ENCODE assay signal across 19 mouse cellular contexts in genomic region chr17:62557215-62557614, GRCm38 (mm10).
DNase-seq lines count a peak whose midpoint lies in the region; ATAC-seq and TF ChIP-seq lines count a peak whose summit lies in the region.
"Had no signal": no experiment of that assay in that cellular context is flagged by ENCODE, and none has a peak within 500 bp of the region (broad histone marks: within the 10 kb centered on the region; RNA-seq: fewer than 3 reads in every experiment).

No protein-coding gene starts in this region.

- H3K27ac ChIP-seq in lung, postnatal 0 days (ENCODE audit: low read length) = no peak overlapping the region
- H3K27ac ChIP-seq in stomach, embryonic 16.5 days (ENCODE audit: low read length) = no peak overlapping the region
- no peak overlapping the region for H3K27ac ChIP-seq in cerebellum, adult 2 months (ENCODE audit: insufficient read depth, low read length)
- H3K27ac ChIP-seq: macrophage; midbrain, embryonic 12.5 days; neural tube, embryonic 15.5 days had no signal

- no peak for TF ChIP-seq CTCF in lung, postnatal 0 days (IDR thresholded peaks at IDR 0.05)
- no peak for TF ChIP-seq CTCF in brain, embryonic 14.5 days (IDR thresholded peaks at IDR 0.05; ENCODE audit: borderline replicate concordance, extremely low read depth, insufficient read depth, insufficient read length)
- no peak for TF ChIP-seq CTCF in cerebellum, adult 2 months (IDR thresholded peaks at IDR 0.05; ENCODE audit: borderline replicate concordance, insufficient read depth, low read depth, low read length)

- WGBS in lung, postnatal 0 days = 55% methylated on average over 6 of the region's 6 CpGs
- 59% methylated on average over 6 of the region's 6 CpGs for WGBS in stomach, embryonic 16.5 days
- WGBS in cerebellum, adult 2 months = 40% methylated on average over 6 of the region's 6 CpGs

- H3K4me3 ChIP-seq in lung, postnatal 0 days (ENCODE audit: low read depth, low read length) = no peak overlapping the region
- no peak overlapping the region for H3K4me3 ChIP-seq in stomach, embryonic 16.5 days (replicated peaks; ENCODE audit: low read length)
- no peak overlapping the region for H3K4me3 ChIP-seq in cerebellum, adult 2 months (replicated peaks; ENCODE audit: insufficient read depth, low read depth, low read length)
- H3K4me3 ChIP-seq: midbrain, embryonic 12.5 days; neural tube, embryonic 15.5 days had no signal

- peak; percentile 21 for DNase-seq in gastrocnemius, postnatal 14 days
- DNase-seq in gastrocnemius, adult 8-10 months (ENCODE audit: low spot score in 2 of 2) = no peak
- DNase-seq in lung, postnatal 0 days (ENCODE audit: low spot score) = peak; percentile 16
- no peak for DNase-seq in lung, postnatal 25 days (ENCODE audit: low spot score)
- peak; percentile 43 for DNase-seq in brain, embryonic 14.5 days (ENCODE audit: low read depth)
- no peak for DNase-seq in cerebellum, adult 2 months
- DNase-seq: adrenal gland, postnatal 14 days; cerebellum, adult 9-11 months; gastrocnemius, postnatal 36 days; kidney, adult 8-10 months; kidney, postnatal 36 days; left cerebral cortex, postnatal 4 days had no signal

- H3K4me1 ChIP-seq in lung, postnatal 0 days (ENCODE audit: insufficient read depth, low read depth, low read length) = no peaks in the 10 kb centered on the region
- H3K4me1 ChIP-seq in stomach, embryonic 16.5 days (ENCODE audit: control insufficient read depth, insufficient read depth, low read length) = peaks cover 6% of the 10 kb centered on the region; the same call in 1 of the 2 replicates
- H3K4me1 ChIP-seq in cerebellum, adult 2 months (ENCODE audit: control insufficient read depth, insufficient read depth, low read length) = no peaks in the 10 kb centered on the region
- H3K4me1 ChIP-seq: neural tube, embryonic 15.5 days had no signal

- no peak for TF ChIP-seq POLR2A in brain, embryonic 14.5 days (IDR thresholded peaks at IDR 0.05; ENCODE audit: borderline replicate concordance, extremely low read depth, insufficient read depth, insufficient read length, poor library complexity, severe bottlenecking)
- no peak for TF ChIP-seq POLR2A in cerebellum, adult 2 months (IDR thresholded peaks at IDR 0.05; ENCODE audit: borderline replicate concordance, insufficient read depth, low read length)

- no peak for TF ChIP-seq EP300 in lung, postnatal 0 days (IDR thresholded peaks at IDR 0.05)

- no peak for ATAC-seq in lung, postnatal 0 days
- ATAC-seq in stomach, embryonic 16.5 days (ENCODE audit: insufficient read depth, low FRiP score) = peak; percentile 37; the same call in 1 of the 2 replicates
- ATAC-seq: hindbrain, embryonic 16.5 days had no signal

- no peaks in the 10 kb centered on the region for H3K9me3 ChIP-seq in lung, postnatal 0 days (ENCODE audit: low read length)
- no peaks in the 10 kb centered on the region for H3K9me3 ChIP-seq in stomach, embryonic 16.5 days (replicated peaks; ENCODE audit: control insufficient read depth, low read length)
- H3K9me3 ChIP-seq: midbrain, embryonic 12.5 days; neural tube, embryonic 15.5 days had no signal

- no peak overlapping the region for H3K4me2 ChIP-seq in lung, postnatal 0 days (replicated peaks; ENCODE audit: low read depth, low read length)
- H3K4me2 ChIP-seq in stomach, embryonic 16.5 days (ENCODE audit: low read depth, low read length) = no peak overlapping the region; the same call in 1 of the 2 replicates
- H3K4me2 ChIP-seq: liver, embryonic 11.5 days; midbrain, embryonic 12.5 days; neural tube, embryonic 15.5 days had no signal

- H3K27me3 ChIP-seq in lung, postnatal 0 days (replicated peaks; ENCODE audit: insufficient read depth, low read length) = no peaks in the 10 kb centered on the region
- H3K27me3 ChIP-seq in stomach, embryonic 16.5 days (ENCODE audit: control insufficient read depth, insufficient read depth, low read length) = no peaks in the 10 kb centered on the region
- H3K27me3 ChIP-seq in cerebellum, adult 2 months (ENCODE audit: control insufficient read depth, insufficient read depth, low read length) = no peaks in the 10 kb centered on the region
- H3K27me3 ChIP-seq: midbrain, embryonic 12.5 days; neural tube, embryonic 15.5 days had no signal

- no peak overlapping the region for H3K9ac ChIP-seq in lung, postnatal 0 days (replicated peaks; ENCODE audit: low read depth)
- H3K9ac ChIP-seq in stomach, embryonic 16.5 days (ENCODE audit: low read length) = no peak overlapping the region
- H3K9ac ChIP-seq: midbrain, embryonic 12.5 days; neural tube, embryonic 15.5 days had no signal

- no peaks in the 10 kb centered on the region for H3K36me3 ChIP-seq in lung, postnatal 0 days (ENCODE audit: insufficient read depth, low read length)
- H3K36me3 ChIP-seq in stomach, embryonic 16.5 days (ENCODE audit: control insufficient read depth, insufficient read depth, low read length) = no peaks in the 10 kb centered on the region
- H3K36me3 ChIP-seq: G1E; midbrain, embryonic 12.5 days; neural tube, embryonic 15.5 days had no signal

- intact Hi-C loops in gastrocnemius, postnatal 14 days (cut with DNase I; ENCODE audit: low total_unique reads) = no loop called here

Comparison
In these comparisons a context has a peak if more than half of its experiments do, and no peak if none do; other contexts are left out.
1. DNase-seq: peak in gastrocnemius, postnatal 14 days (single experiment), lung, postnatal 0 days (single experiment) and brain, embryonic 14.5 days (single experiment); none in gastrocnemius, adult 8-10 months (0 of 2), lung, postnatal 25 days (single experiment) and cerebellum, adult 2 months (0 of 2).